Mouse (Mus musculus) bone marrow, adult 2 months (tissue): ENCODE measurements around the gene Phf23. TPM values are rescaled to one million over a fixed set of nuclear protein-coding genes. Genes with fewer than 3 reads are reported as not detected.

Source experiments
- H3K27ac ChIP-seq: fragments of 200-500 bp; 2 replicates; pipeline ENCODE4 v1.5.1; 2012; ENCODE audit warnings: low read depth, mild to moderate bottlenecking, control low read depth, inconsistent platforms, low read length; ENCODE audit not compliant: control insufficient read depth, poor library complexity, insufficient read depth
- H3K4me1 ChIP-seq: fragments of 200-500 bp; 2 replicates; pipeline ENCODE4 v1.6.1; 2011; ENCODE audit warnings: low read length; ENCODE audit not compliant: control insufficient read depth, insufficient read depth
- H3K4me3 ChIP-seq: fragments of 200-500 bp; replicated peaks from 2 replicates; pipeline ENCODE3; 2011; ENCODE audit warnings: mild to moderate bottlenecking, low read depth, low read length, control low read depth; ENCODE audit not compliant: control insufficient read depth
- CTCF ChIP-seq: fragments of 200-500 bp; IDR thresholded peaks from 2 replicates; pipeline ENCODE4 v1.5.1; 2011; ENCODE audit warnings: low read length, control low read depth; ENCODE audit not compliant: control insufficient read depth, insufficient read depth
- POLR2A ChIP-seq: fragments of 200-500 bp; IDR thresholded peaks from 2 replicates; pipeline ENCODE4 v1.6.1; 2011; ENCODE audit warnings: low read depth, mild to moderate bottlenecking, control low read depth, low read length, borderline replicate concordance; ENCODE audit not compliant: control insufficient read depth
- WGBS: fragments of 180-500 bp; shearing (Covaris S2); methylation state at CpG from one replicate; pipeline ENCODE4 v1.1.7; 2018; 5-methylcytosine and 5-hydroxymethylcytosine counted together
- polyA plus RNA-seq: library from polyadenylated mRNA; stranded (reverse); fragments of >200 nt; gene quantifications from 2 replicates; pipeline ENCODE4 v1.2.4, GENCODE M21; 2011; ENCODE audit warnings: low replicate concordance; ENCODE audit not compliant: missing spikeins, insufficient read depth, insufficient read length

Phf23 gene
- polyA plus RNA-seq, 1 experiment: 72.4 TPM

- TF ChIP-seq CTCF: no peak
- TF ChIP-seq POLR2A: peak; percentile 85; the same call in 1 of the 2 replicates
- H3K4me1 ChIP-seq: peaks cover 2% of the 10 kb centered on the region
- peak within 1 kb of the TSS; percentile 86 for H3K27ac ChIP-seq
- 1% methylated on average over 48 of the region's 48 CpGs for WGBS
- peak within 1 kb of the TSS; percentile 82 for H3K4me3 ChIP-seq
These were observed 4.9 kb downstream of the Phf23 start, which contains the start of gene Dvl2 for GRCm38 (mm10) chr11:70000396-70000898. Gene Dvl2 (plus strand): TSS chr11:70000595.

- 11% methylated on average over 8 of the region's 8 CpGs for WGBS
- no peak for TF ChIP-seq POLR2A
- no peak for TF ChIP-seq CTCF
- Histone ChIP-seq H3K4me1 (peaks cover 2% of the 10 kb centered on the region), H3K27ac (no peak overlapping the region), H3K4me3 (peak overlapping the region; percentile 82)
These were observed 5.6 kb downstream of the Phf23 start for GRCm38 (mm10) chr11:70001159-70001558.

DNA sequence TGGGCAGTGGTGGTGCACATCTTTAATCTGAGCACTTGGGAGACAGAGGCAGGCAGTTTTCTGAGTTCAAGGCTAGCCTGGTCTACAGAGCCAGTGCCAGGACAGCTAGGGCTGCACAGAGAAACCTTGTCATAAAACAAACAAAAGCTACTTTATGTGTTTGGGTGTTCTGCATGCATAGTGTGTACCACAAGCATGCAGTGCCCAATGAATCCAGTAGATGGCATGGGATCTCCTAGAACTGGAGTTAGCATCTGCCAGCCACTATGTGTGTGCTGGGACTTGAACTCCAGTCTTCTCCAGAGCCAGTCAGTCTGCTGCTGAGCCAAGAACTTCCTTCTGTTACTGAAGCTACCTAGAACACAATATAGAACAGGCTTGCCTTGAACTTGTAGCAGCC lies 6.3 kb downstream of the Phf23 start:
- TF ChIP-seq POLR2A: no peak
- peak; percentile 26; the same call in 1 of the 2 replicates for TF ChIP-seq CTCF
- Histone ChIP-seq H3K4me1 (peaks cover 2% of the 10 kb centered on the region), H3K27ac (no peak overlapping the region), H3K4me3 (no peak overlapping the region)

DNA sequence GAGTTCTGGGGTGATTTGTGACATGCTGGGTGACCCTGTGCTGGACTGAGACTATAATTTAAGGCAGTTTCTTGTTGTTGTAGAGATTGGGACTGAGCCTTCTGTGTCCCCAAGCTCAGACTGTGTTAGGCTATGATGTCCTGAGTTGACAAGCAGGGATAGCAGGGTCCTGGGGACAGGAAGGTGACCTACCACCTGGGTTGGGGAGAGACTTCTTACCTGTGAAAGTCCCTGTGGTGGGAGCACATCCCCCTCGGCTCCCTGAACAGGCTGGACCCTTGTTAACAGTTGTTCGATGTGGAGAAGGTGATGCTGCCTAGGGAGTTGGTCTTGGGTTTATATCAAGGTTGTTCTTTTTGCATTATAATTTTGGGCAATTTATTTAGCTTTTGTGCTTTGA lies 6.9 kb downstream of the Phf23 start:
- WGBS: 76% methylated on average over 2 of the region's 2 CpGs
- TF ChIP-seq CTCF (no peak), POLR2A (no peak)
- no peak overlapping the region for H3K4me3 ChIP-seq
- no peak overlapping the region for H3K27ac ChIP-seq
- H3K4me1 ChIP-seq: peaks cover 2% of the 10 kb centered on the region

DNA sequence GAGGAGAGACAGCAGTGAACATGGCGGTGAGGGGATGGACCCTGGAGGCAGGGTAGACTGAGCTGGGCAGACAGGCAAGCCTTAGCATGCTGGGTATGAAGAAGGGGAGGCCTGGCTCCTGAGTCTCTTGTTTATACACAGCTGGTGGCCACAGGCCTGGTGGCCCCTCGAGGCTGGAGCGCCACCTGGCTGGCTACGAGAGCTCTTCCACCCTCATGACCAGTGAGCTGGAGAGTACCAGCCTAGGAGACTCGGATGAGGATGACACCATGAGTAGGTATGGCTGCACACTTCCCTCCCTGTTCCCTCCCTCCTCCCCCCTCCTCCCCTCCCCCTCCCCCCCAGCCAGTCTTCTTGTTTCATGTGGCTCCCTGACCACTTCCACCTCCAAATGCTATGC lies 9.9 kb downstream of the Phf23 start:
- H3K4me1 ChIP-seq: peaks cover 2% of the 10 kb centered on the region
- 49% methylated on average over 5 of the region's 5 CpGs for WGBS
- no peak overlapping the region for H3K27ac ChIP-seq
- H3K4me3 ChIP-seq: no peak overlapping the region
- peak; percentile 72 for TF ChIP-seq CTCF
- no peak for TF ChIP-seq POLR2A

DNA sequence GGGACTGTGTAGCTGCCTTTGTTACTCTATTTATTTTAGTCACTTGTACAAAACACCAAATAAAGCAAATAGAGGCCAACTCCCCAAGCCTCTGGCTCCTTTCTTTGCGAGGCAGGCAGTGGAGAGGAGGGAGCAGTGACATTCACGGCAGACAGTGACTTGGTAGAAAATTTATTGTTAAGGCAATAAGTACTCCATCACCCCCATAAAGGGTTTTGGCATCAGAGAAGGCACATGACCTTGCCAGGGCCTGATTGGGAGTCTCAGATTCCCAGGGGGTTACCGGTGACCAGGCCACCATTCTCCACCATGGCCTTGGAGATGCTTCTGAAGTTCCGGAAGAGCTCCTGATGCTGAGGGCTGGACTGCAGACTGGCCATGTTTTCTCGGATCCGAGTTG lies 14.5 kb downstream of the Phf23 start:
- no peak for TF ChIP-seq POLR2A
- no peak for TF ChIP-seq CTCF

GRCm38 (mm10) chr11:70010548-70010947 lies 15.0 kb downstream of the Phf23 start:
- H3K27ac ChIP-seq: no peak overlapping the region
- 0 out of 2 replicates have a peak, but pooled peaks cover 1% of the 10 kb centered on the region for H3K4me1 ChIP-seq
- H3K4me3 ChIP-seq: no peak overlapping the region
- TF ChIP-seq CTCF: no peak
- no peak for TF ChIP-seq POLR2A
- 85% methylated on average over 12 of the region's 12 CpGs for WGBS

More for the DNA sequence above, 14.5 kb downstream of the Phf23 start:
- H3K27ac ChIP-seq: no peak overlapping the region
- H3K4me1 ChIP-seq: 0 out of 2 replicates have a peak, but pooled peaks cover 1% of the 10 kb centered on the region
- 88% methylated on average over 6 of the region's 6 CpGs for WGBS
- no peak overlapping the region for H3K4me3 ChIP-seq

GRCm38 (mm10) chr11:70010961-70011360 lies 15.4 kb downstream of the Phf23 start:
- no peak for TF ChIP-seq POLR2A
- no peak for TF ChIP-seq CTCF
- H3K4me3 ChIP-seq: no peak overlapping the region
- 0 out of 2 replicates have a peak, but pooled peaks cover 1% of the 10 kb centered on the region for H3K4me1 ChIP-seq
- 92% methylated on average over 10 of the region's 10 CpGs for WGBS
- no peak overlapping the region for H3K27ac ChIP-seq

DNA sequence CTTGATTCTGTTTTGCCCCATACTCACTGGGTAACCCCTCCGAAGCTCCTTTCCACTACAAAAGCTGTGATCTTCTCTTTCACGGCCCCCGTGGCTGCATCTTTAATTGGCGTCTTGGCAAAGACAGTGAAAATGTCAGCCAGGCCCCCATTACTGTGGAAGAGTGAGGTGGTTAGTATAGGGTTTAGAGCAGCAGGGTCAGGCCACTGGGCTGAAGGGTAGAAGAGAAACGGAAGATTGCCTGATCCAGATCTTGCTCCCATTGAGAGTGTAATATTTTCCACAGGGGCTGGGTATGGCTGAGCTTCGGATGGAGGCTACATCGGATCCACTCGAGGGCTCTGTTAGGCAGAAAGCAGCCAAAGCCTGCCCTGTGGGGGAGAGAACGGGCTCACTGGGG lies 17.4 kb downstream of the Phf23 start:
- 87% methylated on average over 9 of the region's 9 CpGs for WGBS
- Histone ChIP-seq H3K4me3 (no peak overlapping the region), H3K27ac (no peak overlapping the region), H3K4me1 (peaks cover 1% of the 10 kb centered on the region; the same call in 1 of the 2 replicates)
- TF ChIP-seq CTCF: no peak
- TF ChIP-seq POLR2A: no peak
